Mouse (Mus musculus): ENCODE data around the gene Grik2. TPM values are rescaled to one million over a fixed set of nuclear protein-coding genes. Genes with fewer than 3 reads are reported as not detected.
"Not testable (repeated sequence)": the region's sequence is repeated elsewhere in the genome, so short reads cannot be mapped to it uniquely, and the experiment has no call there.

Gene Grik2
- polyA plus RNA-seq, 1 experiment, result 31.4 TPM

DNA sequence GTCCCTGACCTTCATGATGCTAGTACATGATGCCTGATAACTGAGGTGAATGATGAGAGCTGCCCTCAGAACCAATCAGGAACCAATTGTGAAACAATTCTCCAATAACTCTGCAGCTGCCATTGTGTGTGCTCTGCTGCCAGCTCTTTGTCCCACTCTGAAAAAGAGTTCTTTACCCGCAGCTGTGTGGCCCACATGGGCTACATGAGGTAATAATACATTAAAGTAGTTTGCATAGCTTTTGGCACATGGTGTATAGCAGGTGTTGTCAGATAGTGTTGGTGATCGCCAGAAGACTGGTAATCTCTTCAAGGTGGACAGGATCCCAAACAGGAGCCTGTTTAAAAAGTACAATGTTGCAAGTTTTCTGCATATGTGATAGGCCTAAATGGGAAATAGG lies 351.5 kb downstream of the Grik2 start:
- no peak for TF ChIP-seq CTCF (IDR thresholded peaks at IDR 0.05; ENCODE audit: extremely low read depth, insufficient read depth, low read length)
- TF ChIP-seq POLR2A (IDR thresholded peaks at IDR 0.05; ENCODE audit: extremely low read depth, insufficient read depth, low read length), result no peak
- H3K4me3 ChIP-seq (ENCODE audit: insufficient read depth, low read length), result no peak overlapping the region
- H3K27ac ChIP-seq (ENCODE audit: insufficient read depth, low read length), result no peak overlapping the region
- H3K4me1 ChIP-seq (ENCODE audit: control insufficient read depth, insufficient read depth, low read length), result no peaks in the 10 kb centered on the region; the same call in 1 of the 2 replicates

GRCm38 (mm10) chr10:49436301-49436700 lies 352.3 kb downstream of the Grik2 start:
- no peak for TF ChIP-seq CTCF (IDR thresholded peaks at IDR 0.05; ENCODE audit: extremely low read depth, insufficient read depth, low read length)
- H3K27ac ChIP-seq (ENCODE audit: insufficient read depth, low read length), result no peak overlapping the region
- H3K4me1 ChIP-seq (ENCODE audit: control insufficient read depth, insufficient read depth, low read length), result no peaks in the 10 kb centered on the region; the same call in 1 of the 2 replicates
- H3K4me3 ChIP-seq (ENCODE audit: insufficient read depth, low read length), result no peak overlapping the region

DNA sequence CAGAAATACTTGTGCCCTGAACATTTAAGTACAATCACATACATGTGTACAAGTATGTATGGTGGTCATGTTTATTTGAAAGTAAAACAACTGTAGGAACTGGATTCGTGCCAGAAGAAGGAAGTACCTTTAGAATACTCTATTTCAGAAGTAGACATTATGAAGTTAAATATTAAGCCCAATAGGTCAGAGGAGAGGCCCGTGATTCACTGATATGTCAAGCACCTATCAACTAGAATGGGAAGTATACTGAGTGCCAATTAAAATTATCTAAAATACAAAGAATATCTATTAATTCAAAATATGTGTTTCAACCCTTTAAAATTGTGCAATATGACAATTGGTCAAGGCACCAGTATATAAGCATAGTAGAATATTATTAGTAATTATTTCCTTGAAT lies 355.7 kb downstream of the Grik2 start:
- Histone ChIP-seq H3K4me3 (ENCODE audit: insufficient read depth, low read length) (no peak overlapping the region), H3K4me1 (ENCODE audit: control insufficient read depth, insufficient read depth, low read length) (no peaks in the 10 kb centered on the region; the same call in 1 of the 2 replicates), H3K27ac (ENCODE audit: insufficient read depth, low read length) (no peak overlapping the region)
- no peak for TF ChIP-seq POLR2A (IDR thresholded peaks at IDR 0.05; ENCODE audit: extremely low read depth, insufficient read depth, low read length)
- TF ChIP-seq CTCF (IDR thresholded peaks at IDR 0.05; ENCODE audit: extremely low read depth, insufficient read depth, low read length), result no peak

GRCm38 (mm10) chr10:49417206-49417605 lies 371.4 kb downstream of the Grik2 start:
- H3K4me3 ChIP-seq (ENCODE audit: insufficient read depth, low read length); H3K4me1 ChIP-seq (ENCODE audit: control insufficient read depth, insufficient read depth, low read length); H3K27ac ChIP-seq (ENCODE audit: insufficient read depth, low read length): not testable (repeated sequence)

DNA sequence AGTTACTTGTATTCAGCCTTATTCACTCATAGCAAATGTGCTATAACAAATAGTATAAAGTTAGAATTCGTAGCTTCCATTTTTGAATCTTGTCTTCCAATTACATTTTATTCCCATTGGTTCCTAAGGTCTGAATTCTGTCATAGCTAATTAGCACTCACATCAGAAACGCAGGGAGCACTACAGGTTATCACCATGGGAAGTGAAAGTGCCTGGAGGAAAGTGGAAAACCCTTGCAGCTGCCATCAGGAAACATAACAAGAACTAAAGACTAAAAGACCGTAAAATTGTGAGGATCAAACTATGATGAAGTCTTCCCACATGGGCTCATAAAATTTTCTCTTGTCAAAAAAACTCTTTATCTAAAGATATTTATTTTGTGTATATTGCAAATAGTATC lies 405.6 kb downstream of the Grik2 start:
- Histone ChIP-seq H3K4me3 (ENCODE audit: insufficient read depth, low read length) (no peak overlapping the region), H3K4me1 (ENCODE audit: control insufficient read depth, insufficient read depth, low read length) (no peaks in the 10 kb centered on the region), H3K27ac (ENCODE audit: insufficient read depth, low read length) (no peak overlapping the region)
- no peak for TF ChIP-seq CTCF (IDR thresholded peaks at IDR 0.05; ENCODE audit: extremely low read depth, insufficient read depth, low read length)
- TF ChIP-seq POLR2A (IDR thresholded peaks at IDR 0.05; ENCODE audit: extremely low read depth, insufficient read depth, low read length), result no peak

GRCm38 (mm10) chr10:49381852-49382251 lies 406.7 kb downstream of the Grik2 start:
- H3K4me3 ChIP-seq (ENCODE audit: insufficient read depth, low read length), result no peak overlapping the region
- H3K27ac ChIP-seq (ENCODE audit: insufficient read depth, low read length), result no peak overlapping the region
- no peak for TF ChIP-seq CTCF (IDR thresholded peaks at IDR 0.05; ENCODE audit: extremely low read depth, insufficient read depth, low read length)
- TF ChIP-seq POLR2A (IDR thresholded peaks at IDR 0.05; ENCODE audit: extremely low read depth, insufficient read depth, low read length), result no peak

GRCm38 (mm10) chr10:49368601-49369000 lies 420.0 kb downstream of the Grik2 start:
- Histone ChIP-seq H3K27ac (ENCODE audit: insufficient read depth, low read length) (no peak overlapping the region), H3K4me1 (ENCODE audit: control insufficient read depth, insufficient read depth, low read length) (no peaks in the 10 kb centered on the region), H3K4me3 (ENCODE audit: insufficient read depth, low read length) (no peak overlapping the region)
- TF ChIP-seq CTCF (IDR thresholded peaks at IDR 0.05; ENCODE audit: extremely low read depth, insufficient read depth, low read length) (no peak), POLR2A (IDR thresholded peaks at IDR 0.05; ENCODE audit: extremely low read depth, insufficient read depth, low read length) (no peak)

More at GRCm38 (mm10) chr10:49381852-49382251, 406.7 kb downstream of the Grik2 start:
- no peaks in the 10 kb centered on the region for H3K4me1 ChIP-seq (ENCODE audit: control insufficient read depth, insufficient read depth, low read length)

GRCm38 (mm10) chr10:49365262-49365661 lies 423.3 kb downstream of the Grik2 start:
- H3K4me1 ChIP-seq (ENCODE audit: control insufficient read depth, insufficient read depth, low read length), result no peaks in the 10 kb centered on the region
- H3K4me3 ChIP-seq (ENCODE audit: insufficient read depth, low read length), result no peak overlapping the region
- H3K27ac ChIP-seq (ENCODE audit: insufficient read depth, low read length), result no peak overlapping the region

DNA sequence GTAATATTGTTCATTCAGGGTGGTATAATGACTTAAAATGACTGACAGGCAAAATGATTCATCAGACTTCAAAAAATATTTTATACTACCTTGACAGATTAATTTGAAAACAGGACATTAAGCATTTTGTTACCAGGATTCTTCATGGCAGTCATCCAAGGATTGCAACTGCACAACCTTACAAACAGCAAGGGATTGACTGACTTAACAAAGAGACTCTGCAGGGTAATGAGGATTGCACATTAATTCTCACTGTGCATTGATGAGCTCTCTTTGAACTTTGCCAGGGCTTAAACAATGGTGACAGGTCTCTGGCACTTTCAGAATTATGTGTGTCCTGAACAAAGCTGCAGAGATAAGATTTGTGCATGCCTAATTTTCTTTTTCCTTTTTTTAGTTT lies 466.2 kb downstream of the Grik2 start:
- Histone ChIP-seq H3K4me1 (ENCODE audit: control insufficient read depth, insufficient read depth, low read length) (no peaks in the 10 kb centered on the region), H3K27ac (ENCODE audit: insufficient read depth, low read length) (no peak overlapping the region), H3K4me3 (ENCODE audit: insufficient read depth, low read length) (no peak overlapping the region)
- TF ChIP-seq CTCF (IDR thresholded peaks at IDR 0.05; ENCODE audit: extremely low read depth, insufficient read depth, low read length), result no peak
- TF ChIP-seq POLR2A (IDR thresholded peaks at IDR 0.05; ENCODE audit: extremely low read depth, insufficient read depth, low read length), result no peak

More at GRCm38 (mm10) chr10:49365262-49365661, 423.3 kb downstream of the Grik2 start:
- no peak for TF ChIP-seq CTCF (IDR thresholded peaks at IDR 0.05; ENCODE audit: extremely low read depth, insufficient read depth, low read length)
- TF ChIP-seq POLR2A (IDR thresholded peaks at IDR 0.05; ENCODE audit: extremely low read depth, insufficient read depth, low read length), result no peak

- Histone ChIP-seq H3K4me3 (ENCODE audit: insufficient read depth, low read length) (no peak overlapping the region), H3K4me1 (ENCODE audit: control insufficient read depth, insufficient read depth, low read length) (no peaks in the 10 kb centered on the region), H3K27ac (ENCODE audit: insufficient read depth, low read length) (no peak overlapping the region)
- TF ChIP-seq CTCF (IDR thresholded peaks at IDR 0.05; ENCODE audit: extremely low read depth, insufficient read depth, low read length), result no peak
- TF ChIP-seq POLR2A (IDR thresholded peaks at IDR 0.05; ENCODE audit: extremely low read depth, insufficient read depth, low read length), result no peak
Measured at GRCm38 (mm10) chr10:49319880-49320279, 468.7 kb downstream of the Grik2 start.
